ENCODE assay signal across 13 mouse cellular contexts in the genomic region with DNA sequence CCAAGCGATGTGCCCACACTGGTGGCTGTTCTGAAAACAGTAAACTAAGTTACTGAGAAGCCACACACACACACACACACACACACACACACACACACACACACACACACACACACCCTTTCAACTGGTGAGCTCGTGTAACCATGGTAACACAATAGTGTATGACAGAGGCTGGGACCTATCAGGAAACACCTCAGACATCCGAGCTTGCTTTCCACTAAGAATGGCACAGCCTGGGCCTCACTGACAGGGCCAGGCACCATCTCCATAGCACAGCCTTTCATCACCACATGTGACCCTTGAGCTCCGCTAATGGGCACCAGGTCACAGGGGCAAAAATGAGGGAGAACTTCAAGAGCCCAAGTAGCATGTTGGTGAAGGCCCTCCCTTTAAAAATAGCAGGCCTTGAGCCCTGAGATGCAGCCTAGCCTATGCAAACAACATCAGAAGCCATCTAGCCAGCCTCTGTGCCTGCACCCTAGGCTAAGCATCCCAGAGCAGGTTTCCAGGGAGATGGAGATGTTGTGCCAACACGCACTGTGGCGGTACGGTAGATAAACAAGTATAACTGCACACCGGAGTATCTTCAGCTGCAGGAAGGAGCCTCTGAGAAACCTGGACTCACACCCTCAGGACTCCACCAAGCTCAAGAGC. TPM values are rescaled to one million over a fixed set of nuclear protein-coding genes. Genes with fewer than 3 reads are reported as not detected.
DNase-seq lines count a peak whose midpoint lies in the region; ATAC-seq and TF ChIP-seq lines count a peak whose summit lies in the region.
"Had no signal": no experiment of that assay in that cellular context is flagged by ENCODE, and none has a peak within 500 bp of the region (broad histone marks: within the 10 kb centered on the region; RNA-seq: fewer than 3 reads in every experiment).

No protein-coding gene starts in this region.

- 46% methylated on average over 8 of the region's 8 CpGs for WGBS in heart, embryonic 15.5 days
- WGBS in forebrain, embryonic 14.5 days: 71% methylated on average over 8 of the region's 8 CpGs
- WGBS in cerebellum, adult 2 months: 68% methylated on average over 8 of the region's 8 CpGs

- H3K4me3 ChIP-seq in heart, embryonic 15.5 days: no peak overlapping the region
- H3K4me3 ChIP-seq in forebrain, embryonic 14.5 days (ENCODE audit: low read depth, low read length): no peak overlapping the region
- H3K4me3 ChIP-seq in cerebellum, adult 2 months (replicated peaks; ENCODE audit: insufficient read depth, low read depth, low read length): no peak overlapping the region
- H3K4me3 ChIP-seq: limb, embryonic 13.5 days; midbrain, embryonic 12.5 days had no signal

- H3K9ac ChIP-seq in heart, embryonic 15.5 days: no peak overlapping the region
- H3K9ac ChIP-seq in forebrain, embryonic 14.5 days (ENCODE audit: low read length): no peak overlapping the region
- H3K9ac ChIP-seq: limb, embryonic 13.5 days; midbrain, embryonic 12.5 days had no signal

- TF ChIP-seq POLR2A in brain, embryonic 14.5 days (IDR thresholded peaks at IDR 0.05; ENCODE audit: borderline replicate concordance, extremely low read depth, insufficient read depth, insufficient read length, poor library complexity, severe bottlenecking): no peak
- TF ChIP-seq POLR2A in cerebellum, adult 2 months (IDR thresholded peaks at IDR 0.05; ENCODE audit: borderline replicate concordance, insufficient read depth, low read length): no peak

- intact Hi-C loops in heart, postnatal 36 days (cut with DNase I): no loop called here

- ATAC-seq in heart, embryonic 15.5 days (replicated peaks; ENCODE audit: insufficient number of reproducible peaks, insufficient read depth, low FRiP score, low read depth): peak; percentile 61; the same call in 1 of the 2 replicates
- peak; percentile 60; the same call in 1 of the 2 replicates for ATAC-seq in forebrain, embryonic 14.5 days
- ATAC-seq: activated CD4-positive, CD25-positive, alpha-beta regulatory T cell, adult 4 months had no signal

- no peak for TF ChIP-seq CTCF in brain, embryonic 14.5 days (IDR thresholded peaks at IDR 0.05; ENCODE audit: borderline replicate concordance, extremely low read depth, insufficient read depth, insufficient read length)
- TF ChIP-seq CTCF in cerebellum, adult 2 months (IDR thresholded peaks at IDR 0.05; ENCODE audit: borderline replicate concordance, insufficient read depth, low read depth, low read length): no peak

- H3K36me3 ChIP-seq in heart, embryonic 15.5 days: no peaks in the 10 kb centered on the region
- no peaks in the 10 kb centered on the region for H3K36me3 ChIP-seq in forebrain, embryonic 14.5 days (ENCODE audit: control insufficient read depth, insufficient read depth, low read length)
- H3K36me3 ChIP-seq: limb, embryonic 13.5 days; midbrain, embryonic 12.5 days had no signal

- H3K27me3 ChIP-seq in heart, embryonic 15.5 days: no peaks in the 10 kb centered on the region
- no peaks in the 10 kb centered on the region for H3K27me3 ChIP-seq in forebrain, embryonic 14.5 days (replicated peaks; ENCODE audit: control insufficient read depth, insufficient read depth, low read length)
- H3K27me3 ChIP-seq in cerebellum, adult 2 months (ENCODE audit: control insufficient read depth, insufficient read depth, low read length): no peaks in the 10 kb centered on the region
- H3K27me3 ChIP-seq: midbrain, embryonic 12.5 days had no signal

- peak overlapping the region; percentile 5; the same call in 1 of the 2 replicates for H3K27ac ChIP-seq in heart, embryonic 15.5 days
- H3K27ac ChIP-seq in forebrain, embryonic 14.5 days (ENCODE audit: low read depth, low read length): no peak overlapping the region
- no peak overlapping the region for H3K27ac ChIP-seq in cerebellum, adult 2 months (ENCODE audit: insufficient read depth, low read length)
- H3K27ac ChIP-seq: limb, embryonic 13.5 days; midbrain, embryonic 12.5 days; stomach, postnatal 0 days had no signal

- peaks cover 52% of the 10 kb centered on the region for H3K4me1 ChIP-seq in heart, embryonic 15.5 days (replicated peaks)
- H3K4me1 ChIP-seq in forebrain, embryonic 14.5 days (ENCODE audit: control insufficient read depth, insufficient read depth, low read length): peaks cover 3% of the 10 kb centered on the region; the same call in 1 of the 2 replicates
- peaks cover 37% of the 10 kb centered on the region for H3K4me1 ChIP-seq in cerebellum, adult 2 months (ENCODE audit: control insufficient read depth, insufficient read depth, low read length)

- no peak for DNase-seq in heart, postnatal 36 days
- peak; percentile 69 for DNase-seq in brain, embryonic 14.5 days (ENCODE audit: low read depth)
- DNase-seq in forebrain, embryonic 14.5 days (ENCODE audit: low spot score): peak; percentile 55
- peak; percentile 66 for DNase-seq in lung, postnatal 10 days
- no peak for DNase-seq in urinary bladder, adult 2 months (ENCODE audit: low spot score)
- no peak for DNase-seq in cerebellum, adult 2 months
- no peak for DNase-seq in retina, embryonic 14.5 days (ENCODE audit: low spot score)
- DNase-seq: kidney, postnatal 25 days had no signal

- H3K4me2 ChIP-seq in heart, embryonic 15.5 days: no peak overlapping the region
- no peak overlapping the region for H3K4me2 ChIP-seq in forebrain, embryonic 14.5 days (ENCODE audit: low read length)
- H3K4me2 ChIP-seq: limb, embryonic 13.5 days; midbrain, embryonic 12.5 days had no signal

- no peaks in the 10 kb centered on the region for H3K9me3 ChIP-seq in heart, embryonic 15.5 days (replicated peaks)
- H3K9me3 ChIP-seq in forebrain, embryonic 14.5 days (replicated peaks; ENCODE audit: control insufficient read depth, low read length): no peaks in the 10 kb centered on the region
- H3K9me3 ChIP-seq: limb, embryonic 13.5 days; midbrain, embryonic 12.5 days had no signal

RNA-seq across cellular contexts. Expression of gene 2010300C02Rik, which starts 21.6 kb away (rescaled TPM):
- polyA plus RNA-seq in heart, embryonic 15.5 days (2015; fragmentation: Nextera tagmentation; extraction: Ambion mirVana): 3.2 and 6.7 TPM in 2 replicates
- under 1 TPM; 0.94 to 0.98 TPM for total RNA-seq in heart, postnatal 36 days (2021)
- 1.9 and 2.8 TPM in 2 replicates for polyA plus RNA-seq in brain, embryonic 14.5 days (2012; rRNA removed)
- polyA plus RNA-seq in forebrain, embryonic 14.5 days (2014; fragmentation: Nextera tagmentation; extraction: Ambion mirVana): 1.7 and 2.0 TPM in 2 replicates
- polyA plus RNA-seq in urinary bladder, adult 2 months (2012; rRNA removed): 3.7 and 4.0 TPM in 2 replicates
- polyA plus RNA-seq in cerebellum, adult 2 months (2012; rRNA removed): 21.7 and 24.0 TPM in 2 replicates

Comparison
In these comparisons a context has a peak if more than half of its experiments do, and no peak if none do; other contexts are left out.
1. DNase-seq: peak in brain, embryonic 14.5 days (single experiment), forebrain, embryonic 14.5 days (single experiment) and lung, postnatal 10 days (single experiment); none in heart, postnatal 36 days (0 of 2), urinary bladder, adult 2 months (single experiment), cerebellum, adult 2 months (0 of 2) and retina, embryonic 14.5 days (single experiment).